Mouse (Mus musculus) neural tube, embryonic 12.5 days (tissue): Measurements from ENCODE around the gene Unc45b. TPM values are rescaled to one million over a fixed set of nuclear protein-coding genes. Genes with fewer than 3 reads are reported as not detected.
"Not testable (repeated sequence)": the region's sequence is repeated elsewhere in the genome, so short reads cannot be mapped to it uniquely, and the experiment has no call there.

Experiments
- ATAC-seq: fragments of 200-750 bp; cut with Nextera tagmentation; 2 replicates; pipeline ENCODE4 v1.8.0; 2017; ENCODE audit warnings: low read depth, mild to moderate bottlenecking, moderate TSS enrichment, moderate library complexity; ENCODE audit not compliant: low FRiP score
- H3K27ac ChIP-seq: fragments of 300-500 bp; sonication (generic); 2 replicates; pipeline ENCODE4 v1.5.1; 2016
- H3K27me3 ChIP-seq: fragments of 300-500 bp; sonication (generic); replicated peaks from 2 replicates; pipeline ENCODE4 v1.6.1; 2016; ENCODE audit warnings: mild to moderate bottlenecking
- H3K36me3 ChIP-seq: fragments of 300-500 bp; sonication (generic); 2 replicates; pipeline ENCODE4 v1.6.1; 2016; ENCODE audit warnings: mild to moderate bottlenecking
- H3K4me1 ChIP-seq: fragments of 300-500 bp; sonication (generic); 2 replicates; pipeline ENCODE4 v1.6.1; 2016
- H3K4me2 ChIP-seq: fragments of 300-500 bp; sonication (generic); replicated peaks from 2 replicates; pipeline ENCODE4 v1.6.1; 2016; ENCODE audit warnings: mild to moderate bottlenecking
- H3K4me3 ChIP-seq: fragments of 300-500 bp; sonication (generic); 2 replicates; pipeline ENCODE4 v1.5.1; 2016
- H3K9ac ChIP-seq: fragments of 300-500 bp; sonication (generic); 2 replicates; pipeline ENCODE4 v1.6.1; 2016; ENCODE audit warnings: mild to moderate bottlenecking
- H3K9me3 ChIP-seq: fragments of 300-500 bp; sonication (generic); 2 replicates; pipeline ENCODE4 v1.6.1; 2016; ENCODE audit warnings: mild to moderate bottlenecking
- WGBS: fragments of 180-500 bp; shearing (Covaris S2); methylation state at CpG from one replicate; pipeline ENCODE4 v1.1.7; 2016; 5-methylcytosine and 5-hydroxymethylcytosine counted together
- polyA plus RNA-seq: library from polyadenylated mRNA; unstranded; fragments of >200 nt; fragmentation: Nextera tagmentation; extraction: Ambion mirVana; gene quantifications from 2 replicates; pipeline ENCODE4 v1.2.1, GENCODE M21; 2016

Unc45b gene
- polyA plus RNA-seq, 1 experiment from 2014 or later, result 5.4 TPM

DNA sequence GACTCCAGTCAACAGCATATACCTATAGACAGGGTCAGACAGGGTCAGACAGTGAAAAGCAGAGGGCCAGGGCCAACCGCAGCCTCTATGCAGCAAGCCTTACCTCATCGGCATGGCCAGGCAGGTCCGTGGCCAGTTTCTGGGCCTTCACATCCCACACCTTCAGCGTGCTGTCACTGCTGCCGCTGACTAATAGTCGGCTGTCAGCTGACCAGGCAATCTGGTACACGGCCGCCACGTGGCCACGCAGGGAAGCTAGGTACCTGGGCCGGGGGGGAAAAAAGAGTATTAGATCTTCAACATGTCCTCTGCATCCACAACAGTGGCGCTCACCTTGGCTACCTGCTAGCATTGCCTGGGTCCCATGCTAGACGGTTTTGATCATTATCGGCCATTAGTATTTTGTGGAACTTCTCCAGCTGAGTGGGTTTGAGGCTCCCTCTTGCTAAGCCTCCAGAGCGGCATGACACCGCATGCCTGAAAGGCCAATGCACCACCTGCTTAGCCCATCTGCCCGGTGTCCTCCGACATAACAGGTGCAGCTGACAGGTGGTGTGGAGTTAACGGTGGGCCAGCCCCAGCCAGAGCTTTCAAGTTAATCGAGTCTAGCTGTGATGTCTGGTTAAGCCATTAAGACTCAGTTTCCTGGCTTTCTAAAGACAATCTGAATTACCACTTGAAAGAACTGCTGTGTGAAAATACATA lies 8.6 kb upstream of the Unc45b start:
- ATAC-seq, result no peak
- Histone ChIP-seq H3K27ac (no peak overlapping the region), H3K36me3 (peaks cover 67% of the 10 kb centered on the region), H3K4me1 (no peaks in the 10 kb centered on the region), H3K4me3 (no peak overlapping the region), H3K9ac (no peak overlapping the region), H3K27me3 (no peaks in the 10 kb centered on the region), H3K9me3 (no peaks in the 10 kb centered on the region), H3K4me2 (no peak overlapping the region)
- WGBS, result 94% methylated on average over 20 of the region's 20 CpGs

DNA sequence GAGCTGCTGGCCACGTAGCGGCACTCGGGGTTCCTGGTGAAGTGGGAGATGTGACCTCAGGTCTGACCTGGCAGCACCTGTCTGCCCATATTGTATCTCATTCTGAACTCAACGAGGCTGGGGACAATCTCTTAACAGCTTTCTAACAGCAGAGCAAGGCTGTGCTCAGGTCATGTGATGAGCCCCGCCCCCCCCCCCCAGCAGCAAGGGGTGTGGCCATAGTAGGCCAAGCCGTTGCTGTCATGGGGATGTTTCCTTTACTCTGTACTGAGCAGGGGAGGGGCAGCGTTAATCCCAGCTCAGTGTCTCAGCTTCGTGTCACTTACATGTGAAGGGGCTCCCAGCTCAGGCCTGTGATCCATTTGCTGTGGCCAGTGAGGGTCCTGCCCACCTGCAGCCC lies 5.4 kb upstream of the Unc45b start:
- ATAC-seq, result no peak
- Histone ChIP-seq H3K9me3 (no peaks in the 10 kb centered on the region), H3K36me3 (peaks cover 65% of the 10 kb centered on the region), H3K27ac (no peak overlapping the region), H3K4me3 (no peak overlapping the region), H3K27me3 (no peaks in the 10 kb centered on the region), H3K4me2 (no peak overlapping the region), H3K4me1 (peaks cover 8% of the 10 kb centered on the region), H3K9ac (no peak overlapping the region)
- WGBS, result 77% methylated on average over 7 of the region's 8 CpGs

DNA sequence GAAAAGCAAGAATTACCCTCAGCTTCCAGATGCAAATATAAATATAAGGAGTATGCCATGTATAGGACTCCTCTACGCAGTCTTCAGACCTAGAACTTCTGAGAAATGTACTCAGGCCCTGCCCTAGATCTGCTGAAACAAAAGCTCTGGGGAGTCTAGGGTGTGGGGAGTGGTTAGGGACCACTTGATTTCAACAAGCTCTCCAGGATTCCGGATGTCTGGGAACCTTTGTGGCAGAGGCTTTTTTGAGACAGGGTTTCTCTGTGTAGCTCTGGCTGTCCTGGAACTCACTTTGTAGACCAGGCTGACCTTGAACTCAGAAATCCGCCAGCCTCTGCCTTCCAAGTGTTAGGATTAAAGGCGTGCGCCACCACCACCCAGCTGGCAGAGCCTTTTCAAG lies 4.5 kb upstream of the Unc45b start:
- no peaks in the 10 kb centered on the region for H3K9me3 ChIP-seq
- no peak overlapping the region for H3K27ac ChIP-seq
- H3K4me1 ChIP-seq, result peaks cover 8% of the 10 kb centered on the region
- peaks cover 56% of the 10 kb centered on the region for H3K36me3 ChIP-seq
- WGBS, result 97% methylated on average over 5 of the region's 5 CpGs
- no peak overlapping the region for H3K4me3 ChIP-seq
- ATAC-seq, result no peak
- H3K9ac ChIP-seq, result no peak overlapping the region
- H3K4me2 ChIP-seq, result no peak overlapping the region
- H3K27me3 ChIP-seq, result no peaks in the 10 kb centered on the region

DNA sequence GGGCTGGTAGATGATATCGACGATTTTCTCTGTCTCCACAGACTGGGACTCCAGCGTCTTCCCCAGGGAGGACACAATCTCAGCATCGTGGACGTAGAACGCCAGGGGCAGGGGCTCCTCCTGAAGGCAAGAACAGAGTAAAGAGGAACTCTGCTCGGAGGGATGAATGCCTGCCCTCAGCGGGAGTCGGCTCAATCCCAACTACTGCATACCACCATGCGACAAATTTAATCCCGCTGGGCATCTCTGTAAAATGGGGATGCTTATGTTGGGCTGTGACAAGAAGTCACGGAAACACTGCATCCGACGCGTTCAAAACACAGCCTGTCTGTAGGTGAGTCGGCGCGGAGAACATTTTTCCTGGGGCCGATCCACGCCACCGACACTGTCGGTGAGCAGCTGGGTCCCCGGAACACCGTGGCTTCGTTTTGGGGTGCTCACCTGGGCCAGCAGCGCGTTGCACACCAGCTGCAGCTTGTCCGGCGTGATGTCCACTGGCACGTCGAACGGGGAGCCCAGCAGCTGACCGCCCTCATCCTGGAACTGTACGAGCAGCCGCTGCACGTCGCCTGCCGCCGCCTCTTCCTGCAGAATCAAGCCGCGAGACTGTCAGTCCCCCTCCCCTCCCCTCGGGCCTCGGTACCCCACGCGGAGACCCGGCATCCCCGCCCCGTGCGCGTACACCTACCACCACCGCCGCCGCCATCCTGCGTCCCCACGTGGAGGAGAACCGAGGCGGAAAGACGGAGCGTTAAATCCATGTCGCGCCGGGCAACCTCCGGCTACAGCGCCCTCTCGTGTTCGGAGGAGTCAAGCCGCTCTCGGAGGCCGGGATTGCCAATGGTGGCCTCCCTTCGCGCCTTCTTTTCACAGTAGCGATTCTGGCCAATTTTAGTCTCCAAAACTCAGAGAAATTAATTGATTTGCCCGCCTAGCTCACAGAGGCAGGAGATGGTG lies 2.4 kb upstream of the Unc45b start, which contains the start of gene Nle1:
TSS of gene Nle1 (minus strand) at position 761 of the 957 bp plus-strand sequence.
- 2% methylated on average over 73 of the region's 73 CpGs for WGBS
- Histone ChIP-seq H3K4me1 (peaks cover 8% of the 10 kb centered on the region), H3K4me3 (peak within 1 kb of the TSS; percentile 86), H3K9ac (peak within 1 kb of the TSS; percentile 79), H3K9me3 (no peaks in the 10 kb centered on the region), H3K27me3 (no peaks in the 10 kb centered on the region), H3K4me2 (peak within 1 kb of the TSS; percentile 79), H3K36me3 (peaks cover 35% of the 10 kb centered on the region), H3K27ac (no peak within 1 kb of the TSS)
- peak; percentile 72 for ATAC-seq

- WGBS, result 55% methylated on average over 10 of the region's 10 CpGs
- Histone ChIP-seq H3K27me3 (0 out of 2 replicates have a peak, but pooled peaks cover 3% of the 10 kb centered on the region), H3K4me2 (peak overlapping the region; percentile 79), H3K27ac (no peak overlapping the region), H3K9me3 (no peaks in the 10 kb centered on the region), H3K4me3 (peak overlapping the region; percentile 86; the same call in 1 of the 2 replicates), H3K9ac (no peak overlapping the region), H3K4me1 (peaks cover 8% of the 10 kb centered on the region), H3K36me3 (peaks cover 28% of the 10 kb centered on the region)
- ATAC-seq, result no peak
These were observed 1.8 kb upstream of the Unc45b start for GRCm38 (mm10) chr11:82908608-82908989.

- no peaks in the 10 kb centered on the region for H3K9me3 ChIP-seq
- no peak overlapping the region for H3K4me3 ChIP-seq
- peaks cover 8% of the 10 kb centered on the region for H3K4me1 ChIP-seq
- 0 out of 2 replicates have a peak, but pooled peaks cover 3% of the 10 kb centered on the region for H3K27me3 ChIP-seq
- WGBS, result 81% methylated on average over 11 of the region's 11 CpGs
- H3K9ac ChIP-seq, result no peak overlapping the region
- H3K36me3 ChIP-seq, result peaks cover 6% of the 10 kb centered on the region
- ATAC-seq, result no peak
- no peak overlapping the region for H3K4me2 ChIP-seq
- no peak overlapping the region for H3K27ac ChIP-seq
These were observed 484 bp downstream of the Unc45b start for GRCm38 (mm10) chr11:82910679-82911389.

DNA sequence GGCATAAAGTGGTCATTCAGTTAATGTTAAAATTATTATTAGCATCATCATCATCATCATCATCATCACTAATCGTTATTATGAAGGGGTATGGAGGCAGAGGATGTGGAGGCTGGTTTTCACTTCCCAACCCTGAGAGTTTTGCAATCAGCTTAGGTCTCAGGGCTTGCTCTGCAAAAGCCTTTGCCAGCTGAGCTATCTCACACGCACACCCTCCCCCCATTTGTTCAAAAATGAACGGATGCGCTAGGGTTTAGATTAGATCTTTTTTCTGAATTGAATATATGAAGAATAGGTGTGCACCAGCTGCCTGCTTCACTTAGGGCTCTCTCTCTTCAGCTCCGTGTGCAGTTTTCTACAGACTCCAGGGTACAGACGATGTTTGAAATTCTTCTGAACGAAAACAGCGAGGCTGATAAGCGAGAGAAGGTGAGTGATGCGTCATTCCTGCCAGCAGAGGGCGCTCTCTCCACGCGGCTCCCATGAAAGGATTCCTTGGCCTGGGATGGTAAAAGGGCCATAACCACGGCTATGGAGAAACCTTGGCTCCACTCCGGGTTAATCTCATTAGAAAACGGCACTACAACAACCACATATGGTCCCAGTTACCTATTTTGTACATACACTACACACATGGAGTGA lies 4.5 kb downstream of the Unc45b start:
- no peak for ATAC-seq
- H3K4me2 ChIP-seq, result peak overlapping the region; percentile 52

DNA sequence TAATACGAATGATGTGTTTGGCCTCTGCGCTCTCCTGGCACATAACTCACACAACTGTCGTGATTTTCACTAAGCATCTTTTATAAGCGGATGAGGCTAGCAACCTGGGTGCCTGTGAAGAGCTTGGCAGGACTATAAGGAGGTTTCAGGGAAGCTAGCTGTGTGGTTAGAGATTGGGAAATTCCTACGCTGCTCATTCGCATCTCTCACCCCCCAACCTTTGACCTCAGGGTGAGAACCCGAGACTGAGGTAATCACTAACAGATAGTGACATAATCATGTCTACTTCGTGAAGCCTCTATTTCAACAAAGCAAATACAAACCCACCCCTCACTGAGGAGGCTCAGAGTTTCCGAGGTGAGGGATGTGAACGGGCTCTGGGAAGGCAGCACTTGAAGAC lies 10.4 kb downstream of the Unc45b start:
- Histone ChIP-seq H3K27ac (no peak overlapping the region), H3K4me2 (no peak overlapping the region), H3K9ac (no peak overlapping the region), H3K27me3 (peaks cover 8% of the 10 kb centered on the region; the same call in 1 of the 2 replicates), H3K4me3 (no peak overlapping the region), H3K9me3 (no peaks in the 10 kb centered on the region), H3K4me1 (no peaks in the 10 kb centered on the region), H3K36me3 (no peaks in the 10 kb centered on the region)
- 66% methylated on average over 10 of the region's 10 CpGs for WGBS
- no peak for ATAC-seq

More for the DNA sequence above, 4.5 kb downstream of the Unc45b start:
- 9% methylated on average over 16 of the region's 16 CpGs for WGBS
- Histone ChIP-seq H3K9ac (peak overlapping the region; percentile 47; the same call in 1 of the 2 replicates), H3K27me3 (0 out of 2 replicates have a peak, but pooled peaks cover 11% of the 10 kb centered on the region), H3K4me3 (no peak overlapping the region), H3K9me3 (no peaks in the 10 kb centered on the region), H3K27ac (no peak overlapping the region), H3K36me3 (no peaks in the 10 kb centered on the region), H3K4me1 (no peaks in the 10 kb centered on the region)

- no peak overlapping the region for H3K4me3 ChIP-seq
- H3K4me1 ChIP-seq, result no peaks in the 10 kb centered on the region
- no peak for ATAC-seq
- H3K4me2 ChIP-seq, result no peak overlapping the region
- H3K9me3 ChIP-seq, result no peaks in the 10 kb centered on the region
- H3K36me3 ChIP-seq, result no peaks in the 10 kb centered on the region
- no peak overlapping the region for H3K9ac ChIP-seq
- H3K27ac ChIP-seq, result no peak overlapping the region
- H3K27me3 ChIP-seq, result peaks cover 8% of the 10 kb centered on the region
- 69% methylated on average over 4 of the region's 4 CpGs for WGBS
These were observed 11.3 kb downstream of the Unc45b start for GRCm38 (mm10) chr11:82921691-82922090.

- H3K9me3 ChIP-seq, H3K4me1 ChIP-seq, H3K4me3 ChIP-seq, H3K9ac ChIP-seq, H3K36me3 ChIP-seq, H3K4me2 ChIP-seq, ATAC-seq, H3K27ac ChIP-seq: not testable (repeated sequence)
- 92% methylated on average over 6 of the region's 6 CpGs for WGBS
- H3K27me3 ChIP-seq, result peaks cover 16% of the 10 kb centered on the region
These were observed 13.6 kb downstream of the Unc45b start for GRCm38 (mm10) chr11:82923910-82924309.

- no peaks in the 10 kb centered on the region for H3K36me3 ChIP-seq
- H3K9ac ChIP-seq, result no peak overlapping the region
- no peak overlapping the region for H3K4me2 ChIP-seq
- peaks cover 9% of the 10 kb centered on the region for H3K4me1 ChIP-seq
- H3K27ac ChIP-seq, result no peak overlapping the region
- 31% methylated on average over 20 of the region's 20 CpGs for WGBS
- ATAC-seq, result no peak
- peaks cover 55% of the 10 kb centered on the region for H3K27me3 ChIP-seq
- H3K4me3 ChIP-seq, result no peak overlapping the region
- H3K9me3 ChIP-seq, result no peaks in the 10 kb centered on the region
These were observed 18.7 kb downstream of the Unc45b start for GRCm38 (mm10) chr11:82928897-82929632.
